Mouse (Mus musculus) left cerebral cortex, postnatal 14 days (tissue): Measurements from ENCODE around the gene Mark3. TPM values are rescaled to one million over a fixed set of nuclear protein-coding genes. Genes with fewer than 3 reads are reported as not detected.

Experiments
- DNase-seq, 2 experiments: peaks; one replicate each; pipeline ENCODE4 v3.0.0; 2021 to 2022; ENCODE audit warnings: low spot score in 2 of 2, mixed read lengths in 1 of 2
- intact Hi-C: fragments of 180-260 bp; cut with DNase I; formaldehyde crosslinking; loops from one replicate; pipeline ENCODE4 v1.15.1; 2025
- total RNA-seq, 2 experiments: library from RNA; stranded (reverse); gene quantifications; 2 replicates each; pipeline ENCODE4 v1.2.3; 2021

Gene Mark3
- total RNA-seq, 2 experiments from 2014 or later: 122 to 125 TPM

DNA sequence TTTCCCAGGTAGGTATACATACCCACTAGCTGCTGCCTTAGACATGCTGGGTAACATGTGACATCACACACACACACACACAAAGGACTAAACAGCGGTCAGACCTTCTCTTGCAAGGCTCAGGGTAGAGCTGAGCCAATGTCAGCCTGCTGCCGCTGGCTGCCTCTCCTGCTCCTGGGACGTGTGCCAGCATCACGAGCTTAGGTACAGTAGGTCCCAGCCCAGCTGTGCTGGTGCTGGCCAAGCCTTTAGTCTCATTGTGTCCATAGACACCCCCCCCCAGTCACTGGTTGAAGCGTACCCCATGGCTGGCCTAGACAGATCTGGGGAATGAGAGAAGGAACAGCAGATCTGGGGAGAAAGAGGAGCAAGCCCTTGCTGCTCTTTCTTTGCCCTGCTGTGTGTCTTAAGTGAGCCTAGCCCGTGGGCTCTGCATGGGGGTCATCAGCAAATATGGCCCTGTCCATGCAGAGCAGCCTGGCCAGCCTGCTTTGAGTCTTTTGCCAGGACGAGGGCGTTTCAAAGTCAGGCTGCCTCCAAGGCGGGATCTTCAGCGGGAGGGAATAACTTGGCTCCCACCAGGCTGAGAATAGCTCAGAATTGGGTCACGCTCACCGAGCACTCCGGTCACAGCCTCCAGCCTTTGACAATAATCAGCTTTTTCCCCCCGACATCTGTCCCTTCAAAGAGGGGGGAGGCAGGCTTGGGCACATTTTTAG lies 113.2 kb downstream of the Mark3 start:
- DNase-seq: peak in 1 of 2 experiments; percentile 72
- intact Hi-C loops: no loop called here

DNA sequence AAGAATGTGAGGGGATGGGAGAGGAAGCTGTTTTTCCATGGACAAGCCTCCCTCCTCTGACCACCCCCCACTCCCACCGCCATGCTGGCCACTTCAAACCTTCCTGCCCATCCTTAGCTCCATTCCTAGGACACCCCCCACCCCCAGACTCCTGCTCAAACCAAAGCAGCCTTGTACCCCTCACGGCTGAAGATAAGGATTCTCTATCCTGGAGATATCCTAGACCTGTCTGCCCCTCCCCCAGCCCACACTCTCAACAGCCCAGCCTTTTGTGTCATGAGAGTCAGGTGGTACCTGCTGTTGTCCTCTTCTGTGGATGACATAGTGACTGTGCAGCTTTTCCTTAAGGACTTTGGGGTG lies 113.7 kb downstream of the Mark3 start:
- intact Hi-C loops: no loop called here
- DNase-seq: peak in 1 of 2 experiments; percentile 22

DNA sequence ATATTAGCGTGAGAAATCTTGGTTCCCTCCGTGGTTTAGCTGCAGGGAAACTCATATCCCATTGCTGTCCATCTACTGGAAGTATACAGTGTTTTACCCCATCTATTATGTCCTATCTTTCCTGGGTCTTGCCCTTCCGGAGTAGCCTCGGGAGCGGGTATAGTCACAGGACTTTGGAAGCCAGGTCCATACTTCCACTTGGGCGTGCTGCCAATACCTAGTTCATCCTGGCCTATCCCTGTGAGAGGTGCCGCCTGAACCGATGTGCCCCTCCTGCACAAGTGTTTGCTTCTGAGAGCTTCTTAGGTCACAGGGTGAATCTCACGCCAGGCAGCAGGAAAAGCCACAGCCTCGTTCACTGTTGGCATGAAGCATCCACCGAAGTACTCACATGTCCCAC lies 115.1 kb downstream of the Mark3 start:
- DNase-seq: no peak
- intact Hi-C loops: no loop called here

DNA sequence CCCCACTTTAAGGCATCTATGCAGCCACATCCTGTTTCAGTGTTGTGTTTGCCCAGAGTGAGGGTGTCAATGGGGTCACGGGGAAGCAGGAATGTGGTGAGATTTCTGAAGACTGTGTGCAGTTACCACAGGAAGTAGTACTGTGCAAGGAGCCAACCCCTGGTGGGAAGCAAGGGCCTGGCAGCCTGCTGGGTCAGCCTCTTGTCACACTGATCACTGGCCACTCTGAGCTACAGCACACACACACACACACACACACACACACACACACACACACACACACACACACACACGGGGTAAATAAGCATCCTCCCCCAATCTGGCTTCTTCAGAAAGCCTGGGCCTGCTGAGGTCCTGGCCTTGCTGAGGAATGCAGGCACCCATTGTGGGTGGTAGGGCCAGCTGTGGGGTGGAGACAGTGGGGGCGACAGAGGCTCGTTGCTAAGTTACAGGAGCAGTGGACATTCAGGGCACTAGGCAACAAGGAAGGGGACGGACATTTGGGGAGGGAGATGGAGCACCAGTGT lies 117.1 kb downstream of the Mark3 start:
- peak in 1 of 2 experiments; percentile 87 for DNase-seq
- intact Hi-C loops: no loop called here

DNA sequence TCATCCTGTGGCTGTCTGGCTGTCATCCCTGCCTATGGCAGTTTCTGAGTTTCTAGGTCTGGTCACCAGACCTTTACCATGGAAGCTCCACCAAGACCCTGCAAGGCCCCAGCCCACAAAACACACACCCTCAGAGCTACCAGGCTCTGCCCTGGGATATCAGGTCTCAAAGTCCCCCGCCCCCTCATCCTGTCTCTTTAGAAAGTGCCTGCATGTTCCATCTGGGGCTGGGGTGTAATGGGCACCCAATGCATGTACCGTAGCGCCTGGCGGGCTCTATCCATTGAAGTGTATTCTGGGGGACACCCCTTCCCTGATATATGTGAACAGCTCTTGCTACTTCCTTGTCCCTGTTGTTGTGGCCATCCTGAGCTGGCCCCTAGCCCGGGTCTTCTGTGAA lies 118.6 kb downstream of the Mark3 start:
- no peak for DNase-seq
- intact Hi-C loops: no loop called here

DNA sequence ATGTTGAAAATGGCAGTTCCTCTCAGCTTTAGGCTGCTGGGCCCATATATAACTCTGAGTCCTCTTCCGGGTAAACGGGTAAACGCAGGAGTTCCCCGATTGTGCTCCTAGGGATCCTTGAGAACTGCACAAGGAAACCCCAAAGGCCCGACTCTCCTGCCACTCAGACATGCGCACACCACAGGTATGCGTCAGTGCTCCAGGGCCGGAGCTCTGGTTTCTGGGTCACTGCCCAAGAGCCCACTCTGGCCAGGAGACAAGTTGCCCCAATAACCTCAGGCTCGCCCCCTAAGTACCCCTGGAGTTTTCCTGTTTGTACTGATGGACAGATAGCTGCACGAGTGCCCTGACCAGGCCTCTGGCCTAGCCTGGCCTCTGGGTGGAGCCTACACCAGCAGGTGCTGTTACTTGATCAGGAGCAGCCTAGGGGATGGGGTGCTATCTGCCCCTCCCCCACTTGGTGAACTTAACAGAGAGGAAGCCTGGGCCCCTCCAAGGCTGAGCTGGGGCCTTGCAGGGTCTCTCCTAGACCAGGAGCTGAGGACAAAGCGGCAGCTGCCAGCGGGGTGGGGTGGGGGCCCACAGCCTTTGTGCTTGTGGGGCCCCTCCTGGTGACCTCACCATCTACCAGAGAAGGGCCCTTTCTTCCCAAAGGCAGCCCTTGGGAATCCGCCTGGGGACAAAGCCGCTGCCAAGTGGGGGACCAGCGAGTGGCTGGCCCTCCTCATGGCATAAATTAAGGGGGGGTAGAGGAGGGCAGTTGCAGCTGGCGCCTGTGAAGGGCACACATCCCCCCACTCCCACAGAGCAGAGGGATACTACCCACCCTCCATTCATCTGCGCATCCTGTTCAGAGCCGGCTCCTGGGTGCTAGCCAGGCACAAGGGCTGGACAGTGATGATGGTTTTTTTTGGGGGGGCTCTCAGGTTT lies 119.3 kb downstream of the Mark3 start:
- intact Hi-C loops: no loop called here
- DNase-seq: peak; percentile 74 to 86

DNA sequence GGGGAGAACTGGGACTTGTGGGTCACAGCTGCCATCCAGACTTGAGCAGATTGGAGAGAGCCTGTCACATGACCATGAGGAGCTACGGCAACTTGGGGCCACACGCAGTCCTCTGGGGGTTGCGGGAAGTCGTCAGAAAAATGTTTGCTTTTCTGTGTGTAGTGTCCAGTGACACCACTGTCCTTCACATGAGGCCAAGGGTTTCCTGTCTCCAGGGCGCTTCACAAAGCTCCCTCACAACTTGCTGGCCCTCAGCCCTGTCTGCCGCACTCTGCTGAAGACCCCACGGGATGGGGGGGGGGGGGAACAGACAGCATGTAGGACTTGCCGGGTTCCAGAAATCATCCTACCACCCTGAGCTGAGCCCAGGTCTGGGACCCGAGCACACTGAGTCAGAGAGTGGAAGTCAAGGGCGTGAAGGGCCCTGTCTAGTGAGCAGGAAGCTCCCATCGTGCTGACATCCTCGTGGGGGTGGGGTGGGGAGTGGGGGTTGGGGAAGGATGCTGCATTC lies 120.0 kb downstream of the Mark3 start:
- no peak for DNase-seq
- intact Hi-C loops: no loop called here

DNA sequence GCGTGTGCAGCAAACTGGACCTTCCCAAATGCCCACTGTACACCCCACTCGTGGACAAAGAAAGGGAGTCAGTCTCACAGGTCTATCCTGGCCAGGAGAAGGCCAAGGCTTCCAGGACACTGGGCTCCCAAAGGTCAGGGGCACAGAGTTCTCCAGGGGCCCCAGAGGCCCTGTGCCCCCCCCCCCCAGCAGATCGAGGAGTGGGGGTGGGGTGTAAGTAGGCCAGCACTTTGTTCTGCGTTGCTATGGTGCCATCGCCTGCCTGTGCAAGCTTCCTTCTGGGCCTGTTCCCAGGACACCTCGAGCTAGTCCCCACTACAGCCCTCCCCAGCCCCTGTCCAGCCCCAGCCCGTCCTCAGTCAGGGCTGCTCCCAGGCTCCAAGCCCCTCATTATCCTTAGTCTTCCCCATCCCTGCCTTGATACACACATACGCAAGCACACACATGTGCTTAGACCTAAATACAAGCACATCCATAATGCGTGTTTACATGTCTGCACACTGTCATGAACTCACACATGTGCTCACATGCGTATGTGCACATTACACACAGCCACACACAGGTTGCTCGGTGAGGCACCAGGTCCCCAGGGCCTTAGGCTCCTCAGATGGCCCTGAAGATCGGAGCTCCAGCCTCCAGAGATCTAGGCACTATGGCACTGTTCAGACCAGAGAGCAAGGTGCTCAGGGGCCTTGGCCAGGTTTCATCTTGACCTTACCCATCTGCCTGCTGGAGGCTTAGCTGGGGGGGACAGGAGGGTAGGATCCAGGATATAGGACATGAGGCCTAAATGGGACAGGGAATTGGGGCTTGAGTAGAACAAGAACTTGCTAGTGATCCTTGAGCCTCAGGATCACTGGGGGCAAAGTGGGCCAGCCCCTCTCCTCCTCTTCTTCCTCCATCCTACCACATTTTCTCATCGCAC lies 120.8 kb downstream of the Mark3 start:
- intact Hi-C loops: no loop called here
- DNase-seq: peak; percentile 62 to 78

DNA sequence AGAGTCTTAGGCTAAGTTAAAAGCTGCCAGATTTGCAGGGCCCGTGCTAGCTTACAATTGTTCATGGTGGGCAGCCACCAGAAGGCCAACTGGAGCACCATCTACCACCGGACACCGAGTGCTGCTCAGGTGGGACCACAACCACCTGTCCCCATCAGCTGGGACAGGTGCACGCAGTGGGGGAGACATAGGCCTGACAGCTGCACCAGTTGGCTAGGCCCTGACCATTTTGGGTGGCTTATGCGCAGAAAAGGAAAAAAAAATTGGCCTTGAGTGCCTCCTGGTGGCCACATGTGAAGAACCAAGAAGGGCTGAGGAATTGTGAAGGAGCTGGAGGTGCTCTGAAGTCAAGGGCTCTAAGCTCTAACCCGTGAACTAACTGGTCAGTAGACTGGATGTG lies 121.9 kb downstream of the Mark3 start:
- intact Hi-C loops: loop anchor here (1.0 to 2.0 kb wide), 2 partner anchors 28 to 43 kb away; no protein-coding TSS in a partner anchor
- DNase-seq: peak; percentile 80

DNA sequence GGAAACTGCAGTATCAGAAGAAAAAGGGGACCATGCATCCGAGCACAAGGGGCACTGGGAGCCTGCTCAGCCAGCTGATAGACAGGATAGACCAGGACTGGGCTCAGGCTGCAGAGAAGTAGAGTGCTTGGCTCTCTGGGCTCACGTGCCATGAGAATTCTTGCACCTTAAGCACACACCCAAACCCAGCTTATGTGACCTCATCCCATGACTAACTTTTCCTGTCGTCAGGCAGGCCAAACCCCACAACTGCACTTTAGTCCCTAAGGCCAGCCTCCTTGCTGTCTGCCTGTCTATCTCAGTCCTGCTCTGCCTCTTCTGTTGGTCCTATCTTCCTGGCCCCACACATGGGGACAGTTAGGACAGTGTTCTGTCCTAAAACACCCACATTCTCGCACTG lies 123.4 kb downstream of the Mark3 start:
- intact Hi-C loops: loop anchor here (2.0 kb wide), 1 partner anchor 45 kb away; no protein-coding TSS in a partner anchor
- no peak for DNase-seq

DNA sequence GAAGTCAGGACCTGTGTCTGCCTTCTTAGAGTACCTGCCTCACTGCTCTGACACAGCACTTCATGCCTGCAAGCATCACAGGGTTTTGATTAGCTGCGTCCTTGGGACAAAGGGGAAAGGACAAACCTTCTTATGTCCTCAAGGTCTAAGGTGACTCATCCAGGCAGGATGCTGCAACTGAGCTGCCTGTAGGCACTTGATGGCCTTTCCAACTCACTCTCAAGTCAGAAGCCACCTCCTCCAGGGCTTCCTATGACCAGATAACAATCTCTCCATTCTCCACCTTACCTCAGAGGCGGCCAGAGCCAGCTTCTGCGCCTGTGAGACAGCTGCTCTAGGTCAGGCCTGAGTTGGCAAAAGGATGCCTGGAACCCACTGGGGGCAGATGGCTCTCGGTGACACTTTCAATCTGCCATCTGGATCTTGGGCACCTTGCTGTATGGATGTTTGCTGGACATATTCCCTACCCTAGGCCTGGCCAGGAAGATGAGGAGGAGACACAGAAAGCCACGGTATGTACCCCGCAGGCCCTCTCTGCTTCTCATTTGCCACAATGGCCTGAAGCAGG lies 124.1 kb downstream of the Mark3 start:
- intact Hi-C loops: no loop called here

DNA sequence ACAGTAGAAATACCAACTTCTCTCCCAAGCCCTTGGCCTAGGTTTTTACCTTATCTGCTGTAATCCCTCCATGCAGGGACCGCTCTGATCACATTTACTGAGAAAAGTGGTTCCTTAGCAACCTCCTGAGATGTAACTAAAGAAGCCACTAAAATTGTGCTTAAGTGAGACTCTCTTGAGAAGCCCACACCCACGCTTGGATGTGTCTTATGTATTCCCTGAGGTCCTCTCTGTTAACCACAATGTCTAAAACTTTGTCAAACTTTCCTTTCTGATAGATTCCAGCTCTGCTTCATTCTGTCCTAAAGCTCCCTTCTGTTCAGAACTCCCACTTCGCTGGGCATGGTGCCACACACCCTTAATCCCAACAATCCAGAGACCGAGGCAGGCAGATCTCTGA lies 125.2 kb downstream of the Mark3 start:
- intact Hi-C loops: no loop called here

More for the DNA sequence above, 124.1 kb downstream of the Mark3 start:
- no peak for DNase-seq

DNA sequence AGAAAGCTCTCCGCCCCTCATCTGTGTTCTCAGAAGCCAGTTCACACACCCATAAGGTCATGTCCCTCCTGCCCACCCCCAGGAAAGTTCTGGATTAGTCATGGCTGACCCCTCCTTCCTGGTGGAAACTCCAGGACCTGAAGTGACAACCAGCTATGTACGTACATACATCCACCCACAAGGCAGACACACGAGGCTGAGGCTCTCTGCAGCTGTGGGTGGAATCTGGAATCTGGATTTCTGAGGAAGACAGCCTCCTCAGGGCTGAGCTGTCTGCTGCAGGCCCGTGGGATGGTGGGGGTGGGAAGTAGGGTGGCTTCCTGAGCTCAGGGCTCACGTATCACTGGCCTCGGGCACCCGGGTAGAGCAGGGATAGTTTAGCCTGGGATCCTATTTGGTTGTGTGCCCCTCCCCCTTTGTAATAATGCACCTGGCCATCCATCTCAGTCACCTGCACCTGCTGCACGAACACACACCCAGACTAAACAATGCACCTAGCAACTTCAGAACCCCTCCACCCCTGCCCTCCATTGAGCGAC lies 126.7 kb downstream of the Mark3 start:
- peak in 1 of 2 experiments; percentile 67 for DNase-seq
- intact Hi-C loops: no loop called here

More for the DNA sequence above, 125.2 kb downstream of the Mark3 start:
- peak; percentile 66 to 82 for DNase-seq

DNA sequence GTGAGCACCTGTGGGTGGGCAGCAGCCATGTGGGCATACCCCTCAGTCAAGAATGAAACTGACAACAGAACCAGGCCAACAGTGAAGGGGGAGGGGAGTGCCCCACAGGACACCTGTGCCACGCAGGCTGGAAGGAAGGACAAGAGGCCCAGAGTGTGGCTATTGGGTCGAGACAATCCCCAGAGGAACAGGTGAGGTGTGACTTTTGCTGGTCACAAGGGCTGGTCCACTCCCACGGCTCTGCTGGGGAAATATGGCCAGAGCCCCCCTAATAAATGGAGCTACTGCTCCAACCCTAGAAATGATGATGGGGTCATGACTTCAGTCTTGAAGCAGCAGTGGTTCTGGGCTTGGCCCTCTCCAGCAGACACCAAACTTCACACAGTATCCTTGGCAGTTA lies 129.0 kb downstream of the Mark3 start:
- no peak for DNase-seq
- intact Hi-C loops: no loop called here

DNA sequence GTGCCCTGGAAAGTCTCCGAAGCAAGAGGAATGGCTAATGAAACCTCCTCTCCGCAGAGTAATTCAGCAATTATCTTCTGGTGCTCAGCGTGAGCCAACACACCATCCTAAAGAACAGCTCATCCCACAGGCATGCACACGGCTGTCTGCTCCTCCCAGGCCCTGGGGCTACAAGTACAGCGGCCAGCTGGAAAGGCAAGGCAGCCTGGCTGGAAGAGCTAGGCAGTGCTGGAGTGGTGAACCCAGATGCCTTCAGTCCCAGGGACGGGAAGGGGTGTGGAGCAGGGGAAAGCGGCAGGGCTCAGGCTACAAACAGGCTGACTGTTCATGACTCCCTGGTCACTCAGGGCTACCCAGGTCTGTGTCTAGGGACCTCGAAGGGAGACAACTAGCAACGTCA lies 130.3 kb downstream of the Mark3 start:
- intact Hi-C loops: no loop called here
- no peak for DNase-seq

DNA sequence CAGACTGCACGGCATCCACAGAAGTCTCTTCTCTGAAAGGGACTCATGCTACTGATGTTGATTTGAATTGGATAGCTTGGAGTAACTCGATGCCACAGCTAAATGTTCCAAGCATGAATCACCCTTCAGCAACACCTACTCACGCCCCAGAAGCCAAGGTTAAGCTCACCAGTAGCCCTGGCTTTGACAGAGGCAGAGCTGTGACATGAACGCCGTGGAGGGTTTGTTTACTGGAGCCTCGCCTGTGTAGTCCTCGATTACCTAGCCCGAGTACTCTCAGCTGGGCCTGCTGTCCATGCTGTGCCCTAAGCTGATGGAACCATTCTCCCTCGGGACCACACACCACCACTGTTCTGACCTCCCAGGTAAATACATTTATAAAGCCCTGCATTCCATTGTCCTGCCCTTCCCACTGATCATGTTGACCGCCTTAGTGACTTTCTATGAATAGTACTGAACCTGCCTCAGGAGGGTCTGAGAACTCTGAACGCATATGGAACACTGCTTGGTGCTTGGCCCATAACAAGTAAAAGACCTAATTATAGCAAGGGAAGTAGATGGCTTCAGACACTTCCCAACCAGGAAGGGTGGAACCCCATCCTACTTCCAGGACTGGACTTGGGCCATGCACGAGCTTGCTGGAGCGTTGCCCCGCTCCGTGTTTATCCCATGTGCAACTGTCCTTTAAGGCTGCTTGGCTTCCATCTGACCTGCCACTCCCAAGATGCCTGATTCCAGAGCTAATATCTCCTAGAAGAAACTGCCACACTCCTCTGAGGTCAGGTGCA lies 131.1 kb downstream of the Mark3 start:
- intact Hi-C loops: no loop called here
- no peak for DNase-seq
